Mouse (Mus musculus): ENCODE results near the gene Kcnq4.

Kcnq4 gene

DNA sequence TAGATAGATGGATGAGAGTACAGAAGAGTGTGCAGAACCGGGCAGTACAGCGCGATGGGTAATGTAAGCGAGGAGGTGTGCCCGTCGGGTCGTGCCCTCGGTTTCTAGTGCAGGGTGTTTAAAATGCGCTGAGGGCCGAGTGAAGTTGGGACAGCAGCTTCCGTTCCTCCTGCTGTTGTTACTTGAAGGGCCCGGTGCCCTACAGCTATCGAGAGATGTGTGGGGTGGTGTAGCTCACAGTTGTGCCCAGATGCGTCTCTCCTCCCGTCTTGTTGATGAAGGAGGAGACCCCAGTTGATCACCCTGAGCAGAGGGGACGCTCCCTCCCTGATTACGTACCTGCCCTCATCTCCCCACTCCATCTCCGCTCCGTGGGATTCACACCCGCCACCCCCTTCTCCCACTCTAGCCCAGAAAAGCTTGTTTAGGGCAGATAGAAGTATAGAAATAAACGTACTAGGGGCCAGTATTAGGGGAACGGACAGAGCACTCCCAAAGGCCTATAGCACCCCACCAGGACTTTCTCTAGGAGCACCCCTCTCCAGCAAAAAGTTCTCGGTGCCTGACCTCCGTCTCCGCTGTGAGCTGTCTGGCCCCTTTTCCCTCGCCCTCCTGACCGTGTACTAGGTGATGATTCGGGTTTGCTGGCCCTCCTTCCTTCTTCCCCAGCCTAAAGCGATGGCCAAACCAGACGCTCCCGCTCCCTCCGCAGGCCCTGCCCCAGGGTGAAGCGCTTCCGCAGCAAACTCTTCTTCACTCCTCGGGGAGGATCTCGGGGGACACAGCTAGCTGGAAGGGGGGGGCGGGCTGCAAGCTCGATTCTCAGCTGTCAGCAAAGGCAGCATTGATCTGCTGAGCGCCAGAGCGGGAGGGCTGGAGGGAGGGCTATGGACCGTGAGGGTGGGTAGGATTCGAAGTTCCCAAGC, at the start of gene Kcnq4:
Gene Kcnq4 (minus strand): TSS at position 672 of the 926 bp plus-strand sequence.
- DNase-seq (ENCODE audit: low spot score), result no peak

DNA sequence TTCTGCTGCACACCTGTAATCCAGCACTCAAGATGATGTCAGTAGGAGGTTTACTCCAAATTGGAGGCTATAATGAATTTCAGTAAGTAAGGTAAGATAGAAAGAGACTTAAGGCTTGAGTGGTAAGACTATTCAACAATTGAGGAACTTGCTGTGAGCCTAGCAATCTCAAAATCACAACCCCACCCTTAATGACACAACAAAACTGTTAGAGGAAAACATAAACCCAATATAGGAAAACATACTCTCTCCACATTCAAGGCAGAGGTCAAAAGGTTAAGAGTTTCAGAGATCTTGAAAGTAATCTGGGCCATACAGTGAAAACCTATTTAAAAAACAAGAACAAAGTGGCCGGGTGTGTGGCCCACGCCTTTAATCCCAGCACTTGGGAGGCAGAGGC, 48.3 kb upstream of the Kcnq4 start:
- DNase-seq (ENCODE audit: low spot score), result no peak

DNA sequence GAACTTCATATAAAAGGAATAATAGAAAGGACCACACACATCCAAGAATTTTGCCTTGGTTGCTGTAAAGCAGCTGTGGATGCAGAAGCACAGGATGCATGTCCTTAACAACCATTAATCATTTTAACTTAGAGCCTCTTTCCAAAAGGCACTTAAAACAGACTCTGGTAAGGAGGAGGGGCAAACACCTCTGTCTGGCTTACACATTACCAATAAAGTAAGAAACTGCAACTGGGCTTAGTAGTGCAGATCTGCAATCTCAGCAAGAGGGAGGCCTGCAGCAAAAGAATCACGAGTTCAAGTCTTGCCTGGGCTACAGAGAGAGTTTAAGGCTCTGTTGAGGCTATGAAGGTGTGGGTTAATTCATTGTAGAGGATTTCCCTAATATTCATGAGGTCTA, 47.2 kb upstream of the Kcnq4 start:
- DNase-seq (ENCODE audit: low spot score), result no peak

DNA sequence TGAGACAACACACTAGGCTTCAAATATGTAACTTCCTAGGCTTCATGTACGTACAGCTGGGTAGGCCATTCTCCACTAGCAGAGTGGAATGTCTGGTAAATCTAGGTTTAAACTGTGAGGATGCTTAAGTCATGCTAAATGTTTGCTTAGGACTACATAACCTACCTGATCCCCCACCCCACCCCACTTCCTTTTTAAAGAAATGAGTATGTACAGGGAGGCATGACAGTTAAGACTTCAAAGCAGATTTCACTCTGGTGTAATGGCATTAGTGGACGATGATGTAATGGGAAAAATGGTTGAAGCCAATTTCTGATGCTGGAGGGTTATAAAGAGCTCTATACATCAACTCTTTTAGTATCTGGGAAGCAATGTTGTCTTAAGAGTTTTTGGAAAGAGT, 44.5 kb upstream of the Kcnq4 start:
- DNase-seq (ENCODE audit: low spot score), result no peak

DNA sequence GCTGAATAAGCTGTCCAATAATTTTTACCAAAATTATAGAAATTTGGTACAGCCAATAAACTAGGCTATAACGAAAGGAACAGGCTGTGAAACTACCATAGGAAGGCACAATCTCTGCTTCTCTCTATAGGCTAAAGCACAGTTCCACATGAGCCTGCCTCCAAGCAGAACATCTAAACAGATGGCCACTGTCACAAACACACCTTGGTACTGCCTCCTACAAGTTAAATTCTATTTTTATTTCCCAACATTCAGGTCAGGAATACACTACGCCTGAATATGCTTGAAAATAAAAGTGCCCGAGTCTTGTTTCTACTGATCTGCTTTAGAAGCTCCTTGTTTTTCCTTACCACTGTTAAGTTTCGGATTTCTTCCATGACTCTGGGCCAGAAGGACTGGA, 41.6 kb upstream of the Kcnq4 start:
- no peak for DNase-seq (ENCODE audit: low spot score)

DNA sequence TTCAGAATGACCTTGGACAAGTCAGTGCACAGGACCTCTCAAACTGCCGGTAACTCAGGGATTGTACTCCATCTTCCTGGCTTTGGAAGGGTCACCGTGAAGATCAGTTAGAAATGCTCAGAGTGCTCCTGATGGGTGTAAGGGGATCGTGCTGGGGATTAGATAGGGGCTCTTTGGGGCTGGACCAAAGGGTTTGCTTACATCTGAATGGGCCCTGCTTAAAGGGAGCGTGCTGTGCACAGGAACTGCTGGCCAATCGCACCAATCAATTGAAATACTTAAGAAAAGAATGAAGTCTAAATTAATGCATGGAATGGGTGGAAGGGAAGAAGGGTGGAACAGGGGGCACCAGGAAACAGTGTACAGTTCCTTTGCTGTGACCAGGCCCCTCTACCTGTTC, 7.4 kb upstream of the Kcnq4 start:
- DNase-seq (ENCODE audit: low spot score), result no peak

DNA sequence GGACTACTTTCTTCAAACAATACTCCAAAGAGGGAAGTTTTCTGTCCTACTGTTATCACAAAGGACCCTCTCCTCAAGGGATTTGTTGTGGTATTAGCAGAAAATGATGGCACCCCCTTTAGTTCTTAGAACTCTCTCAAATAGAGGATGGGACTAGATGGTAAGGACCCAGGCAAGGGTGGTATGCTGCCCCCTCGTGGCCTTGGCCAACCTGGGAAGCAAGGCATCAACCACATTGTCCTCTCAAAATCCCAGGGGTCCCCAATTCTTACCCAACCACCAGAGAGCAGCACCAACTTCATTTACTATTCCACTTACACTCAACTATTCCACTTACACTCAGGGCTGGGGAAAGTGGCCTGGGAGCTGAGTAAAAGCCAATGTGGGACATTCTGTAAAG, 6.9 kb upstream of the Kcnq4 start:
- peak; percentile 28 for DNase-seq (ENCODE audit: low spot score)

DNA sequence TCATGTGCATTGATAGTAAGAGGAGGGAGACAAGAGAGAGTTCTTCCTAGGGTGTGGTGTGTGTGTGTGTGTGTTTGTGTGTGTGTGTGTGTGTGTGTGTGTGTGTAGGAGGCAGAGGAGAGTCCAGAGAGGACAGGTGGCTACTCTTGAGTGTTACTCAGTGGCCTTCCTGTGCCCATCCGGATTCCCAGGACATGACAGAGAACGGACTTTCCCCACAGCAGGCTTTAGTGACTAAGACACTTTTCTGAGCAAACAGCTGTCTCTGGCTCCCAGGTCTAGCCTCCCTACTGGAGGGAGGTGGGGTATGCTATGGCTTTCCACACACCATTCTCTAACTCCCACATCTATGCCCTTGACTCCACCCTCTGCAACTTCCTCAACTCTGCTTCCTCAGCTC, 1.2 kb upstream of the Kcnq4 start:
- DNase-seq (ENCODE audit: low spot score), result no peak

DNA sequence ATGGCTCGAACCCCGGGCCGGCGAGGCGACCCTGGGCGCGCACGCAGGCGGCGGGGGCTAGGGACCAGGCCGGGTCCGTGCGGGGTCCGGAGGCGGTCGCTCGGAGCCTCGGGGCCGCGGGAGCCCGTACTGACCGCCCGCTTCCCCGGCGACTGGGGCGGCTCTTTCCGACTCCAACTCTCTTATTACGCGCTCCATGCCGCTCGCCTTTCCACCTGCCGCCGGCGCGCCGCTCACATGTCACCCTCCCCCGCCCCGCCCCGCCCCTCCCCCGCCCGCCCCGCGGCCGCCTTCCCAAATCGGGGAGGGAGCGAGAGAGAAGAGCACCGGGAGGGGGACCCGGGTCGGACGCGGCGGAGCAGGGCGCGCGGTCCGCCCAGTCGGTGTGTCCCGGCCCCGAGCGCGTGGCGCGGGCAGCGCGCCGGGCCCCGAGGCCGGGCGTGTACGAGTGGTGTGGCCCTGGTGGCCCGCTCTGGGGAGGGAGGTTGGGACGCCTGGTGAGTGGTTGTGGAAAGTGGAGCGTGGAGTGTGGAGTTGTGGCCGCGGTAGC, 1.1 kb downstream of the Kcnq4 start:
- peak; percentile 53 for DNase-seq (ENCODE audit: low spot score)

DNA sequence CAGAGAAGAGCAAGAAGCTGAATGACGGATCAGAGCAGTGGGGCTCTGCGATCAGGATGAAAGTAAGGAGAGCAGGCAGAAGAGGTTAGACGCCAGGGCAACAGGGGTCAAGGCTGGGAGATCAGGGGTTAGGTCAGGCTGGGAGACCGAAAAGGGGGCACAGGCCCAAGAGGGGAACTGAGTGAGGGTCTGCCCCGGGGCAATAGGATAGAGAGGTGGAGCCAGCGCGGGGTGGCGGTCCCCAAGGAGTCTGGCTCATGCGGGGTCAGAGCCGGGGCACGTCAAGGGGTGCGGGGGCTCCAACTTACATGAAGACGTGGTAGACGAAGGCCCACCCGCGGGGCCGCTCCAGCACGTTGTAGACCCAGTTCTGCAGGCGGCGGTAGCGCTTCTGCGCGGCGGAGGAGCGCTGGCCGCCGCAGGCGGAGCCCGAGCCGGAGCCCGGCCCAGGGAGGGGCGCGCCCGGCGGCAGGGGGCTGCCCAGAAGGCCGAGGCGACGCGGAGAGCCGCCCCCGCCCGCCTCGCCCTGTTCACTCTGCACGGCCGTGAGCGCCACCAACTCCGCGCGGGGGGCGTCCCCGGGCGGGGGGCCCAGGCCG, 1.8 kb downstream of the Kcnq4 start:
- DNase-seq (ENCODE audit: low spot score), result peak; percentile 10

DNA sequence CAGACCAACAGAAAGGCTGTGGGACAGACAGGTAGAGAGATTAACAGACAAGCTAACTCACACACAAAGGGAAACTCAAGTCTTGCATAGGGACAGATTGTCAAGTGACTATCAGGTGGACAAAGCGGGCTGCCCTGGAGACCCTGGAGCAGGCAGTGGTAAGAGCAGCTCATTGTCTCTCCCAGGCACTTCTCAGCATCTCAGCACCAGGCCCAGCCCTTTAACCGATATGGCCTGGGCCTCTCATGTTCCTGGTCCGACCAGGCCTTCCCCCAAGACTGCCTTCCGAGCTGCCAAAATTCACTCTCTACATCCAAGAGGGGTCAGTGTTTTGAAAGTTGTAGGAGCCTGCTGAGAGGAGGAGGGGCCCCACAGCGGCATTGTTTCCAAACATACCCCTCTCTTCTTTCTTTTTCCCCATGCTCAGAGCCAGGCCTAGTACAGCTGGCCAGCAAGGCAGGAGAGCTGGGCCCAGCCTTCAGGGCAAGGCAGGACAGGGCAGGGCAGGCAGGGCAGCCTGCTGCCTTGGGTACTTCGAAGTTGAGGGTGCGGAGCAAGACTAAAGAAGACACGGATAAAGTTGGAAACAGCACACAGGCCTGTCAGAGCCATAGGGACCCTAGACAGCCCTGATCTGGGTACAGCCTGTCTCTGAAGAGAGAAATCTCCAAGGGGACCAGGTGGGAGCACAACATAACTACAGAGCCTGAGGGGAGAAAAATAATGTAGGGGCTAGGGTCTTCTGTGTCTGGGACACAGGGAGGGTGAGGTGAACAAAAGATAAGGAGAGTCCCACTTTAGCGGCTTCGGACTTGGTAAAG, 2.5 kb downstream of the Kcnq4 start:
- no peak for DNase-seq (ENCODE audit: low spot score)

DNA sequence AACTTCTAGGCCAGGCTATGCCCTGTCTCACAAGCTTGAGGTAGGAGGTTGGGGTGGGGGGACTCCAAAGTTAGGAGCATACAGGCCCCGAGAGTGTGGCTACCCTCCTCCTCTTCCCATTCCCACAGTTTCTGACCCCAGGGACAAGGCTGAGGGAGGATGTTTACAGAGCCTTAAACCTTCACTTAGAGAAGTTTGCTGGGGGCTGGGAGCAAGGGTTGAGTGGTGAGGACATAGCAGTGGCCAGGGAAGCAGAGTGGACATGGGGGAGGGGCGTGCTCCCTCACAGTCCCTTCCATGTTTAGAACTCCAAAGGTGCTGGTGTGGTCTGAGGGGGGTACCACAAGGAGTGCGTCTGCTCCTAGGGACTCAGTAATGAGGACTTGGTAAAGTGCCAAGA, 4.8 kb downstream of the Kcnq4 start:
- DNase-seq (ENCODE audit: low spot score), result peak; percentile 67

DNA sequence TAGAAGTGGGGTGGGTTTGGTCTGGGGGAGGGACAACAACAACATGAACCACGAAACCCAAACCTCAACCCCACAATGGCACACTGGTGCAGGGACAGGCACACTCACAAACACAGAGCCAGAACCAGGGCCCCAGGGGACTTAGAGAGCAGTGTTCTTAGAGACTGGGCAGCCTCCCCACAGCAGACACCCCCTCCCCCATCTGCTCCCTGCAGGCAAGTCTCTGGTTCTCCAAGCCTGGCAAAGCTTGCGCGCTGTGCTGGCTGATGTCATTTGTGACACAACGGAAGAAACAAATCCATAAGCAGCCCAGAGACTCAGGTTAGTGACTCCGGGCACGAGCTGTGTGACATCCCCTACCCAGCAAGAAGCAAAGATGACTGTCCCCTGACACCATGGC, 7.1 kb downstream of the Kcnq4 start:
- DNase-seq (ENCODE audit: low spot score), result no peak

DNA sequence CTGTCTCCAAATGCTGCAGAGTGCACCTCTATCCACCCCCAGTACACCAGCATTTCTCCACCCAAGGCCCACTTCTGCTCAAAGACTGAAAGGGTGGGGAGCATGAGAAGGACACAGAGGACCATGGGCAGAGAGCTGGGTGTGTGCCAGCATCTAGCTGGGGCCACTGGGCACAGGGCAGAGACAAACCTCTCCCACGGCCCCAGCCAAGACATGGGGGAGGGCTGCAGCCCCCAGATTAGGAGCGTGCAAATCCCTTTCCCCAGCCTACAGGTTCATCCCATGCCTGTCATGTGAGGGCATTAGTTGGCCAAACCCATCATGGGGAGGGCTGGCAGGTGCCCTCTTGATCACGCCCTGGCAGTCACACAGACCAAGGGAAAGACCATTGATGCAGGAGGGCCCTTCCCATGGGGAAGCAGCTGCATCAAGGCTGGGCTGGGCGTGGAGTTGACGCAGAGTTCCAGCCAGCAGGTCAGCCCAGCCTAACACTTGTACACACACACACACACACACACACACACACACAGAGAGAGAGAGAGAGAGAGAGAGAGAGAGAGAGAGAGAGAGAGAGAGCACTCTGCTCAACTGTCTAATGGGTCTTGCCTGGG, 14.3 kb downstream of the Kcnq4 start:
- DNase-seq (ENCODE audit: low spot score), result no peak

DNA sequence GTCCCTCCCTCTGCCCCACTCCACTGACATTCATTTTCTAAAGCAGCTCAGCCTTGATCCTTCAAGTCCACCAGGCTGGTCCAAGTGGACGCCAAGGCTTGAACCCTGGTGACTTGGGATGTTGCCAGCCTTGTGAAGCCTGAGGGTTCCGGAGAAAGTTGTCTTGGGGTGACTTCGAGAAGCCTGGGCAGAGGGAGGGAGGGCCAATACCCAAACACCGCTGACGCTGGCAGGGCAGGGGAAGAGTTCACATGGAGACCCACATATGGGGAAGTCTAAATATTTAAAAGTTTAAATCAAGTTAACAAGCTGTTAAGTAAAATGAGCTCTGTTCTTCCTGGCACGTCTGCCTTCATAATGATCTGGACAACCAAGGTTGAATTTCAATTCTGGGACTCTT, 15.7 kb downstream of the Kcnq4 start:
- DNase-seq (ENCODE audit: low spot score), result no peak

DNA sequence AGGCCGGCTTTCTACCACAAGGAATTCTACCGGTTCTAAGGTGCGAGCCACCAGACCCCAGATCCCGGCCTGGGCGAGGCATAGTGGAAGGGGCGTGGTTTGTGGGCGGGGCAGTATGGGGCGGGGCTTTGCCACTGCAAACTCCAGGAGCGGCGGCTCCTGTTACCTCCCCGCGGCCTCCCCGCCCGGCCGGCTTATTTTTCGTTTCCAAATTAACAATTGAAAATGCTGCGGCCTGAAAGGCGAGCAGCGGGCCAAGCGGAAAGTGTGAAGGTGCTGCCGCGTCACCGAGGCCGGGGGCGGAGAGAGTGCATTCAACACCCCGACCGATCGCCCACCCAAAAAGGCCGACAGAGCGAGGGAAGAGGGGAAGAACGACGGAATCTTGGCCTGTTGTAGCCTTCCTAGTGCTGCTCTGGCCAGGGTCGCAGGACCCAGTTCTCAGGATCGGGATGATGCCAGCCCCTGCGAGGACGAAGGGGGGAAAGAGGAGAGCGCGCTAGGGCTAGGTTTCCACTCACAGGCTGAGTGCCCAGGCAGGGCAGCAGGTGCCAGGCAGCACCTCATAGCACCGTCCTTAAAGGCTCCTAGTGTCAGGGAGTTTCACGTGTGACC, 17.3 kb downstream of the Kcnq4 start:
- peak; percentile 80 for DNase-seq (ENCODE audit: low spot score)

DNA sequence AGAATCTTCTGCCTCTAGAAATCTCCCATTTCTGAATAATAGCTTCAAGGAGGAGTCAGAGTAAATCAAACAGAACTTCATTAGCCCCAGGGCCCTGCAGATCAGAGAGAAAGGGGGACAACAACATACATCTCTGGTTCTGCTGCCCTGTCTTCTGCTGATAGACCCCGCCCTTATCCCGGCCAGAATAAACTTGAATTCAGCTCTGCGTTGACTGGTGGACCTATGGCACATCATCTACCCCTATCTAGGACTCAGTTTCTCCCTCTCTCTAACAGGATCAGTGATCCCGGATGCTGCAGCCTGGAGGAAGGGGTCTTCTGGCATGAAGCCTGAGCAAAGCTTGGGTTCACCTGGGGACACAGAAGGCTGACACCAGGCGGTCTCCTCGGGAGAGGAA, 17.8 kb downstream of the Kcnq4 start:
- no peak for DNase-seq (ENCODE audit: low spot score)

DNA sequence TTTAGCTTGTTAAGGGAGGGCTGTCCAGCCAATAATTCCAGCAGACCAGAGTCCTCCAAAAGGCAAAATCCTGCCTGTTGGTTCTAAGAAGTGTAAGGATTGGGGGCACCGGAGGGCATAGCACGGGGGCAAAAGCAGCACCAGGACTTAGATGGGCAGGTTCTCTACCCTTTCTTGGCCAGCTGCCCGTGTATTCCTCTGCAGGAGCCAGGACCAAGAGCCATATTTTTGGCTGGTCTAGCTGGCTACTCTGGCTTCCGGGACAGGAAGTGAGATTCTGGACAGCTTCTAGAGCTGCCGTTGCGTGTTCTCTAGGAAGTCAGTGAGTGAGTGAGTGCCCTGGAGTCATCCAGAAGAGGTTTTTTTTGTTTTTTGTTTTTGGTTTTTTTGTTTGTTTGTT, 18.3 kb downstream of the Kcnq4 start:
- DNase-seq (ENCODE audit: low spot score), result no peak

DNA sequence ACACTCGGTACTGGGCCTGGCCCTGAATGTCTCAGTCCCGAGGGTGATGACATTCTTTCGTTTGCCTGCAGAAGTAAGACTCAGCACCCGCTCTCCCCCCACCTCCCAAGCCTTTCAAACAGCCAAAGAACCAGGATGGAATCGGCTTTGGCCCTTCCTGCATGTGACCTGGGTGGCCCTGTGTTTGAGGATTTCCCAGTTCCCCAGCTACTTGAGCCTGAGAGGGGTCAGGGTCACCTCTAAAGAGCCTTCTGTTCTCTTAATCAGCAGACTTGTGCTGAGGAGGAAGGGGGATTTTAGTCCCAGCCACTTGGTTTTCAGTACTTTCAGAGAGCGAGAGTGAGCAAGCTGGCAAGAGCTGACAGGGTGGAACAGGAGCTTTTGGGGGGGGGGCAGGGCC, 19.0 kb downstream of the Kcnq4 start:
- DNase-seq (ENCODE audit: low spot score), result no peak

DNA sequence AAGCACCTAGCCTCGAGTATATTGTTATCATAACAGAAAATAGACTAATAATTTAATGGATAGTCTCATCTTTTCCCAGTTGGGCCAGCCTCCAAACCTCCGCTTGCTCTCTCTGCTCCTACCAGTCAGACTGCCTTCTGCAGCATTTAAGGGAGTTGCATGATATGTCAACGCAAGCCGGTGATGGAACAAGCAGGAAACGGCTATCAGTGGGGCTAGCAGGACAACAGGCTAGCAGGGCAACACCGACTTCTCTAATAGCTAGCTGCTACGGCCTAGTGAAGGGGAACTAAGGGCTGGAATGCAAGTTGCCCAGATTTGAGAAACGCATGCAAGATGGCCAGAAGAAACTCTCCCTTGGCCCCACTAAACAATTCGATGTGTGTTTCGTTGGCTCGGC, 20.6 kb downstream of the Kcnq4 start:
- no peak for DNase-seq (ENCODE audit: low spot score)

DNA sequence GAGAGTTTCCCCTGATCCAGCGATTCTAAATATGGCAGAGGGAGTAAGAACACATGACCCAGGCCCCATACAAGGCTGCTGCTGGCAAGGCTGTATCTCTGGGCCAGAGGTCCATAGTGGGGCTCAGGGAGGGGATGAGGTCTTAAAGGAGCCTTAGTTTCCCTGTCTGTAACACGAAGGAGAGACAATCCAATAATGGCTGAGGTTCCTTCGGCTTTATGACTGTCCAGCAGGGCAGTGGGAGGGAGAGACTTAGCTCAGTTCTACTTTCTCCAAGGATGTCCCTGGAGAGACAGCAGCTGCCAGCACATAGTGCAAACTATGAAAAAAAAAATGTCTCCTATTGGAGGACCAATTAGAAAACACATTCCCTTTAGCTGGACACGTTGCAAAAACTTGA, 22.2 kb downstream of the Kcnq4 start:
- no peak for DNase-seq (ENCODE audit: low spot score)
